Mouse (Mus musculus) olfactory bulb, adult 2 months (tissue): ENCODE measurements around the gene Ndufa6.

ENCODE experiments used
- CTCF ChIP-seq: fragments of 200-500 bp; IDR thresholded peaks from 2 replicates; pipeline ENCODE4 v1.5.1; 2012; ENCODE audit warnings: low read depth, mild to moderate bottlenecking, low read length, moderate library complexity; ENCODE audit not compliant: insufficient read depth
- POLR2A ChIP-seq: fragments of 200-500 bp; IDR thresholded peaks from 2 replicates; pipeline ENCODE4 v1.6.1; 2012; ENCODE audit warnings: mild to moderate bottlenecking, low read depth, low read length, moderate library complexity; ENCODE audit not compliant: insufficient read depth

DNA sequence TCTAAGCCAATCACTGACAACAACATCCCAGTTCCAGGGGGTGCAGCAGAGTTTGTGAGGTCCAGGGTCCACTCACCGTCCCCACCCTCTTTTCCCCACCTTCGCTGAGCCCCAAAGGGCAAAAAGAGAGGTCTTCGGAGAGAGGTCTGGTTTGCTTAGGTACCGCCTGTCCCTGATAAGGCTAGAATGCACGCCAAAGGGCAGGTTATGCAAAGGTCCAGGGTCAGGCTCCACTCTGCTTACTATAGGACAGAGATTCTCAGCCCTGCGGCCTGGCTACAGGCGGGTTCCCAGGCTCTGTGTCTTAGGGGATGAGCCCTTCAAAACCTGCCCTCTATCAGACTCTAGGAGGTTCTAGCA, 25.4 kb upstream of the Ndufa6 start:
- TF ChIP-seq CTCF, result no peak; the same call in 1 of the 2 replicates
- TF ChIP-seq POLR2A, result no peak
